In the genomic region with DNA sequence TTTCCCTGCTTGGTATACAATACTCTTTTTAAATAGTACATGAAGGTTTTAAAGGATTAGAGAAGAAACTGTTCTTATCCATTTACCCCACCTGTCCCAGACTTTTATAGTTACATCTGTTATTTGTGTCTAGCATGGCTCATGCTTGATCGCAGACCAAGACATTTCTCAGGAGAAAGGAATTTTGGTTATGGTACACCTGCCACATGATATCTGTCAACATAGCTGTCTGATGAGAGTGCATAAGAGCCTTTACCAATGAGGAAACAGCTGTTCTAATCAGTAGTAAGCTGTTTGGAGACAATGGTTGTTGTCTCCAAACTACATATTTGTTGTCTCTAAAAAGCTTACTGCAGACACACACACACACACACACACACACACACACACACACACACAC, we compare ENCODE assay signal across 17 mouse cellular contexts.
"Had no signal": no experiment of that assay in that cellular context is flagged by ENCODE, and none has a peak within 500 bp of the region (broad histone marks: within the 10 kb centered on the region; RNA-seq: fewer than 3 reads in every experiment).

No protein-coding gene starts in this region.

- H3K9ac ChIP-seq: limb, embryonic 15.5 days; liver, embryonic 14.5 days; liver, postnatal 0 days; lung, embryonic 14.5 days; midbrain, embryonic 13.5 days; stomach, embryonic 15.5 days had no signal

- H3K36me3 ChIP-seq: limb, embryonic 15.5 days; midbrain, embryonic 10.5 days; midbrain, embryonic 13.5 days; stomach, embryonic 15.5 days had no signal

- H3K4me1 ChIP-seq: limb, embryonic 15.5 days; stomach, embryonic 15.5 days had no signal

- DNase-seq: kidney, adult 2 months; kidney, postnatal 10 days; kidney, postnatal 36 days; layer of hippocampus, postnatal 36 days; liver, postnatal 0 days; lung, embryonic 14.5 days; thymus, postnatal 25 days had no signal

- H3K27me3 ChIP-seq: limb, embryonic 15.5 days; midbrain, embryonic 13.5 days; stomach, embryonic 15.5 days had no signal

- H3K27ac ChIP-seq: left cerebral cortex, adult 2 months; limb, embryonic 15.5 days; liver, embryonic 14.5 days; macrophage; midbrain, embryonic 10.5 days; midbrain, embryonic 13.5 days; stomach, embryonic 15.5 days had no signal

- ATAC-seq: liver, postnatal 0 days; lung, postnatal 0 days; midbrain, embryonic 13.5 days; midbrain, embryonic 16.5 days had no signal

- H3K4me2 ChIP-seq: limb, embryonic 15.5 days; liver, embryonic 11.5 days; lung, embryonic 14.5 days; midbrain, embryonic 13.5 days; stomach, embryonic 15.5 days had no signal

- H3K9me3 ChIP-seq: limb, embryonic 15.5 days; midbrain, embryonic 10.5 days; midbrain, embryonic 13.5 days; stomach, embryonic 15.5 days had no signal

- H3K4me3 ChIP-seq: left cerebral cortex, adult 2 months; limb, embryonic 15.5 days; midbrain, embryonic 10.5 days; midbrain, embryonic 13.5 days; stomach, embryonic 15.5 days had no signal
